Mouse (Mus musculus) heart, postnatal 0 days (tissue): ENCODE results near the gene Nos1ap. TPM values are rescaled to one million over a fixed set of nuclear protein-coding genes. Genes with fewer than 3 reads are reported as not detected.
A peak's percentile ranks its signal among the peaks of the same experiment; 100 is the strongest.

Experiments
- ATAC-seq: fragments of 200-750 bp; cut with Nextera tagmentation; 2 replicates; pipeline ENCODE4 v1.8.0; 2017; ENCODE audit warnings: low read depth, moderate number of reproducible peaks, moderate library complexity; ENCODE audit not compliant: insufficient read depth
- DNase-seq: peaks from one replicate; pipeline ENCODE4 v3.0.0-alpha.2; 2016; ENCODE audit warnings: low spot score
- H3K27ac ChIP-seq: fragments of 300-500 bp; sonication (generic); 2 replicates; pipeline ENCODE4 v1.5.1; 2014; ENCODE audit warnings: low read depth, mild to moderate bottlenecking
- H3K27me3 ChIP-seq: fragments of 300-500 bp; sonication (generic); 2 replicates; pipeline ENCODE4 v1.6.1; 2014; ENCODE audit warnings: low read length, mixed read lengths; ENCODE audit not compliant: control insufficient read depth, insufficient read depth
- H3K36me3 ChIP-seq: fragments of 300-500 bp; sonication (generic); replicated peaks from 2 replicates; pipeline ENCODE4 v1.6.1; 2014; ENCODE audit warnings: low read length, mixed read lengths; ENCODE audit not compliant: control insufficient read depth, insufficient read depth
- H3K4me1 ChIP-seq: fragments of 300-500 bp; sonication (generic); 2 replicates; pipeline ENCODE4 v1.6.1; 2014; ENCODE audit warnings: antibody characterized with exemption; ENCODE audit not compliant: control insufficient read depth, insufficient read depth
- H3K4me2 ChIP-seq: fragments of 300-500 bp; sonication (generic); 2 replicates; pipeline ENCODE4 v1.6.1; 2014; ENCODE audit warnings: low read depth, mild to moderate bottlenecking, low read length, moderate library complexity
- H3K4me3 ChIP-seq: fragments of 300-500 bp; sonication (generic); 2 replicates; pipeline ENCODE4 v1.5.1; 2014; ENCODE audit warnings: low read depth, low read length
- H3K9ac ChIP-seq: fragments of 300-500 bp; sonication (generic); replicated peaks from 2 replicates; pipeline ENCODE4 v1.6.1; 2014; ENCODE audit warnings: low read depth, low read length, mixed read lengths
- H3K9me3 ChIP-seq: fragments of 300-500 bp; sonication (generic); replicated peaks from 2 replicates; pipeline ENCODE4 v1.6.1; 2016; ENCODE audit warnings: low read length; ENCODE audit not compliant: control insufficient read depth
- CTCF ChIP-seq: IDR thresholded peaks from 2 replicates; pipeline ENCODE4 v1.5.1; 2016; ENCODE audit warnings: antibody characterized with exemption, control low read depth, low read depth
- EP300 ChIP-seq: IDR thresholded peaks from 2 replicates; pipeline ENCODE4 v1.6.1; 2016; ENCODE audit warnings: antibody characterized with exemption, low read depth
- WGBS: fragments of 180-500 bp; shearing (Covaris S2); extraction: QIAGEN DNeasy Blood & Tissue Kit; methylation state at CpG from one replicate; pipeline ENCODE4 v1.1.7; 2014; 5-methylcytosine and 5-hydroxymethylcytosine counted together
- polyA plus RNA-seq: library from polyadenylated mRNA; unstranded; fragments of >200 nt; fragmentation: Nextera tagmentation; extraction: Ambion mirVana; gene quantifications from 2 replicates; pipeline ENCODE4 v1.2.1, GENCODE M21; 2015
- total RNA-seq: library from RNA; depleted of rRNA; stranded (reverse); fragments of >200 nt; gene quantifications from 2 replicates; pipeline ENCODE4 v1.2.3, GENCODE M21; 2014; ENCODE audit warnings: low replicate concordance

The Nos1ap gene
- total and polyA plus RNA-seq, 2 experiments from 2014 or later: 0.99 to 10.3 TPM

DNA sequence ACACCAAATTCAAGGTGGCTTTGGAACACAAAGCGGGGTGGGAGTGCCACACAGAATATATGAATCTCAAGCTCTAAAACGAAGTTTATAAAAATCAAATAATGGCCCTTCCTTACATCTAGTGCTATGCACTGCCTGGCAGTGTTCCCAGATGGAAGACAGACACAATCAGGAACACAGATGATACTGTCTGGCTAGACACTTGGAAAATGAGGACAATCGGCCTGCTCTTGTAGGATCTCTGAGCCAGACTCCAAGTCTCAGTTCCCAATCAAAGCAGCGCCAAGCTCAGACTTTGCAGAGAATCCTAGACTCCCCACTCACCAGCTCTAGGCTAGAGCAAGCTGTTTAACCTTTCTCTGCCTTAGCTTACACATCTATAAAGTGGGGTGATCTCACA, 85.3 kb downstream of the Nos1ap start:
- 61% methylated on average over 4 of the region's 4 CpGs for WGBS
- TF ChIP-seq EP300 (no peak), CTCF (no peak)
- Histone ChIP-seq H3K9ac (no peak overlapping the region), H3K27me3 (no peaks in the 10 kb centered on the region), H3K36me3 (no peaks in the 10 kb centered on the region), H3K27ac (no peak overlapping the region), H3K4me1 (peaks cover 35% of the 10 kb centered on the region), H3K9me3 (no peaks in the 10 kb centered on the region), H3K4me3 (no peak overlapping the region), H3K4me2 (no peak overlapping the region)
- ATAC-seq (no peak), DNase-seq (no peak)

DNA sequence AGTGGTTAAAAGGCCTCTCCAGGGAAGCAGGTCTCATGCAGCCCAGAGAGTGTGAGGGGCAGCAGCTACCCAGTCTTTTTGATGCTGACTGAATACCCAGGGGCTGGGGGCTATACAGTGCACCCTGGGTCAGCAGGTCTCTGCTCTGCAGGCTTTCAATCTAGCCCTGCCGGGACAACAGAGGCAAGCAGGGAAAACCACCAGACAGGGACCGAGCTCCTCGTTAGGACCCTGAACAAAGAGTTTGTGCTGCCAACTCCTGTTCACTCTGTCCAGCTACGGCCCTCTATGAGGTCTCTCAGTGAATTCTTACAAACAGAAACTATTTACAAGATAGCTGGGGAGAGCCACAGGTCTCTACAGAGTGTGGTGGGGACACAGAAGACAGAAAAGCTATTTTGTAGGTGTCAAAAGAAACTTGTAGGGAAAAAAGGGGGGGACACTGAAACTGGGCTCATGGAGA, 86.4 kb downstream of the Nos1ap start:
- Histone ChIP-seq H3K9ac (no peak overlapping the region), H3K9me3 (no peaks in the 10 kb centered on the region), H3K36me3 (no peaks in the 10 kb centered on the region), H3K4me3 (no peak overlapping the region), H3K4me2 (no peak overlapping the region), H3K4me1 (peaks cover 42% of the 10 kb centered on the region), H3K27me3 (no peaks in the 10 kb centered on the region), H3K27ac (0 out of 2 replicates have a peak overlapping the region, but pooled peaks have one; percentile 0)
- WGBS: 52% methylated on average over 4 of the region's 4 CpGs
- DNase-seq: no peak
- ATAC-seq: no peak
- TF ChIP-seq EP300 (no peak), CTCF (no peak)

- peaks cover 43% of the 10 kb centered on the region for H3K4me1 ChIP-seq
- DNase-seq: no peak
- 21% methylated on average over 11 of the region's 11 CpGs for WGBS
- no peak for TF ChIP-seq EP300
- TF ChIP-seq CTCF: no peak
- no peak overlapping the region for H3K4me2 ChIP-seq
- ATAC-seq: no peak
- H3K9ac ChIP-seq: no peak overlapping the region
- H3K9me3 ChIP-seq: no peaks in the 10 kb centered on the region
- no peak overlapping the region for H3K4me3 ChIP-seq
- peak overlapping the region; percentile 0; the same call in 1 of the 2 replicates for H3K27ac ChIP-seq
- H3K27me3 ChIP-seq: no peaks in the 10 kb centered on the region
- H3K36me3 ChIP-seq: no peaks in the 10 kb centered on the region
Observed at GRCm38 (mm10) chr1:170502491-170503276, 87.0 kb downstream of the Nos1ap start.

GRCm38 (mm10) chr1:170501970-170502369, 87.7 kb downstream of the Nos1ap start:
- no peak overlapping the region for H3K4me3 ChIP-seq
- TF ChIP-seq CTCF (no peak), EP300 (no peak)
- no peaks in the 10 kb centered on the region for H3K36me3 ChIP-seq
- WGBS: 68% methylated on average over 1 of the region's 1 CpGs
- H3K9me3 ChIP-seq: no peaks in the 10 kb centered on the region
- H3K4me1 ChIP-seq: peaks cover 43% of the 10 kb centered on the region
- no peak for DNase-seq
- H3K9ac ChIP-seq: no peak overlapping the region
- no peaks in the 10 kb centered on the region for H3K27me3 ChIP-seq
- no peak for ATAC-seq
- peak overlapping the region; percentile 32; the same call in 1 of the 2 replicates for H3K27ac ChIP-seq
- no peak overlapping the region for H3K4me2 ChIP-seq

- peak; percentile 50 for ATAC-seq
- TF ChIP-seq EP300: no peak
- no peak for TF ChIP-seq CTCF
- Histone ChIP-seq H3K27ac (peak overlapping the region; percentile 32; the same call in 1 of the 2 replicates), H3K4me1 (peaks cover 43% of the 10 kb centered on the region), H3K27me3 (no peaks in the 10 kb centered on the region), H3K4me2 (no peak overlapping the region), H3K4me3 (no peak overlapping the region), H3K9ac (no peak overlapping the region), H3K36me3 (no peaks in the 10 kb centered on the region), H3K9me3 (no peaks in the 10 kb centered on the region)
- 44% methylated on average over 7 of the region's 7 CpGs for WGBS
- no peak for DNase-seq
Observed at GRCm38 (mm10) chr1:170501556-170501955, 88.1 kb downstream of the Nos1ap start.
